Mouse (Mus musculus): ENCODE measurements around the gene Rab33a.
A peak's percentile ranks its signal among the peaks of the same experiment; 100 is the strongest.

- no peak for TF ChIP-seq GATA2 (IDR thresholded peaks at IDR 0.05; ENCODE audit: borderline replicate concordance, low read depth, low read length)
- peak; percentile 51; the same call in 1 of the 2 replicates for TF ChIP-seq CTCF (IDR thresholded peaks at IDR 0.05; ENCODE audit: low read depth, low read length)
- TF ChIP-seq GATA1 (IDR thresholded peaks at IDR 0.05; ENCODE audit: borderline replicate concordance, low read length): no peak
- no peak for TF ChIP-seq TAL1 (conservative IDR thresholded peaks at IDR 0.05; ENCODE audit: low read depth, low read length)
- TF ChIP-seq POLR2AphosphoS5 (IDR thresholded peaks at IDR 0.05; ENCODE audit: insufficient replicate concordance, low read depth, low read length): no peak
Measured at GRCm38 (mm10) chrX:48532175-48532574, 13.1 kb downstream of the Rab33a start.

Measured in G1E (cell line).